Mouse (Mus musculus) lung, adult 2 months (tissue): ENCODE measurements around the gene Timm8a2.

Source experiments
- CTCF ChIP-seq: fragments of 200-500 bp; IDR thresholded peaks from 2 replicates; pipeline ENCODE4 v1.5.1; 2011; ENCODE audit warnings: mild to moderate bottlenecking, low read length, control low read depth; ENCODE audit not compliant: insufficient read depth
- POLR2A ChIP-seq: fragments of 200-500 bp; IDR thresholded peaks from 2 replicates; pipeline ENCODE4 v1.6.1; 2011; ENCODE audit warnings: low read depth, mild to moderate bottlenecking, control low read depth, low read length, borderline replicate concordance; ENCODE audit errors: extremely low read depth

DNA sequence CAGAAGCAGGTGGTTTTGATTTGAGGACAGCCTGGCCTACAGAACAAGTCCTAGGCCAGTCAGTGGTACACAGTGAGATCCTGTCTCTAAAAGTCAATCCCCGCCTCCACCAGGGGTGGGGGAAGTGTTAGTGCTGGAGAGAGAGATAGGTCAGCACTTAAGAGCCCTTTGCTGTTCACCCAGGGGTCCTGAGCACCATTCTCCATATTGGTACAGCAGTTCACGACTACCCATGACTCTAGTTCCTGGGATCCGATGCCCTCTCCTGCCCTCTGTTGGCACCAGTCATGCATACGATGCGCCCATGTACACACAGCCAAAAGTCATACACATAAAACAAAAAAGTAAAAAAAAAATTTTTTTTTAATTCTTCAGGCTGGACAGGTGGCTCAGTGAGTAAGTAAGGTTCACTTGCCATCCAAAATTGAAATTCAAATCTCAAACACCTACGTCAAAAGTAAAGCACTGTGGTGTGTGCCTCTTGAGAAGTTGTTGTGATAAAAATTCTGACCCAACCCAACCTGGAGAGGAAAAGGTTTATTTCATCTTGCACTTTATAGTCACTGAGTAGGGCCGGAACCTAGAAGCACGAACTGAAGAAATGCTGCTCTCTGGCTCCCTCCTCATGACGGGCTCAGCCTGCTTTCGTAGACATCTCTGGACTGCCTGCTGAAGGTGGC, 28.1 kb downstream of the Timm8a2 start:
- TF ChIP-seq CTCF, result no peak
- no peak for TF ChIP-seq POLR2A
